ENCODE assay signal across 8 mouse cellular contexts in the genomic region with DNA sequence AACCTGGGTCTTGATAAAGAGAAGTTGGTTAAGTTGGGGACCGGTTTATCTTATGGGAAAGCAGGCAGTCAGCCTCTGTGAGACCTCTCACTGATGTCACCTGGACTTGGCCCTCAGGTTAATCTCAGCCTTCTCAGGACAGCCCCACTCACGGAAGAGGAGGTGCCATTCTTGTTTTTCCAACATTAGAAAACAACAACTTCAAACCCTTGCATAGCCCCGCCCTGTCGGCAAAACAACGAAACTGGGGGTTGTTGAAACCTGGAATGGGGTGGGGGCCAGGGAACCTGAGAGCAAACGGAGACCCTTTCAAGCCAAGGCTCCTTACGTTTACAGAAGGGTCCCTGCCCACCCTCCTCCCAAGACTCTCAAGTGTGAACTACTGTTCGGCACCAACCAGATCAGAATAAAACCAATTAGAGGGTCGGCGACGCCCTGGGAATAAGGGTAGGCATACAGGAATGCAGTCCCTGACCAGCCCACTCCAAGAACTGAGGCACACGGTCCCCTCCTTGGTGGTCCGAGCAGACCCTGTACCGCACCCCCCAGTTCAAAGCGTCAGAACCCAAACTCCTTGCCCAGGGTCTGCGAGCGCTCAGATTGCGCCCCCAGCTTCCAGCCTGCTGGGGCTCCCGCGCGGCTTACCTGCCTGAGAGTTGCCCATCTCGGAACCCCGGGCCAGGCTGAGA. TPM values are rescaled to one million over a fixed set of nuclear protein-coding genes. Genes with fewer than 3 reads are reported as not detected.
DNase-seq lines count a peak whose midpoint lies in the region; ATAC-seq and TF ChIP-seq lines count a peak whose summit lies in the region.

No protein-coding gene starts in this region.

- WGBS in liver, adult 2 months, result 4% methylated on average over 23 of the region's 23 CpGs
- 2% methylated on average over 23 of the region's 23 CpGs for WGBS in forebrain, embryonic 13.5 days
- WGBS in midbrain, postnatal 0 days, result 4% methylated on average over 23 of the region's 23 CpGs

- H3K27me3 ChIP-seq in liver, adult 2 months (ENCODE audit: control insufficient read depth, insufficient read depth, low read length), result no peaks in the 10 kb centered on the region
- H3K27me3 ChIP-seq in forebrain, embryonic 13.5 days, result peaks cover 54% of the 10 kb centered on the region
- peaks cover 24% of the 10 kb centered on the region for H3K27me3 ChIP-seq in midbrain, postnatal 0 days (ENCODE audit: insufficient read depth, low read length)

- H3K4me2 ChIP-seq in forebrain, embryonic 13.5 days, result peak overlapping the region; percentile 96
- H3K4me2 ChIP-seq in midbrain, postnatal 0 days (ENCODE audit: low read depth, low read length, poor library complexity, severe bottlenecking), result peak overlapping the region; percentile 99

- peak overlapping the region; percentile 97 for H3K27ac ChIP-seq in liver, adult 2 months (replicated peaks; ENCODE audit: insufficient read depth, low read depth, low read length)
- H3K27ac ChIP-seq in forebrain, embryonic 13.5 days, result no peak overlapping the region
- H3K27ac ChIP-seq in midbrain, postnatal 0 days (ENCODE audit: low read depth, low read length), result no peak overlapping the region

- TF ChIP-seq CTCF in liver, adult 2 months (IDR thresholded peaks at IDR 0.05; ENCODE audit: low read depth, low read length), result no peak
- no peak for TF ChIP-seq CTCF in midbrain, postnatal 0 days (IDR thresholded peaks at IDR 0.05)

- peaks cover 14% of the 10 kb centered on the region; the same call in 1 of the 2 replicates for H3K79me2 ChIP-seq in liver, adult 2 months (ENCODE audit: control insufficient read depth, insufficient read depth, low read length)

- H3K4me3 ChIP-seq in liver, adult 2 months (ENCODE audit: insufficient read depth, low read depth, low read length), result peak overlapping the region; percentile 90
- H3K4me3 ChIP-seq in forebrain, embryonic 13.5 days, result peak overlapping the region; percentile 67
- peak overlapping the region; percentile 53 for H3K4me3 ChIP-seq in midbrain, postnatal 0 days (ENCODE audit: low read depth, low read length)

- peak overlapping the region; percentile 87 for H3K9ac ChIP-seq in liver, adult 2 months (ENCODE audit: low read depth, low read length)
- H3K9ac ChIP-seq in forebrain, embryonic 13.5 days, result peak overlapping the region; percentile 66
- peak overlapping the region; percentile 45 for H3K9ac ChIP-seq in midbrain, postnatal 0 days (replicated peaks; ENCODE audit: low read length, poor library complexity, severe bottlenecking)

- TF ChIP-seq POLR2A in liver, adult 2 months (IDR thresholded peaks at IDR 0.05; ENCODE audit: extremely low read depth, insufficient read depth, low read length), result 0 out of 2 replicates have a peak, but pooled peaks have one; percentile 37

- H3K4me1 ChIP-seq in liver, adult 2 months (ENCODE audit: control insufficient read depth, insufficient read depth, low read length), result peaks cover 10% of the 10 kb centered on the region
- H3K4me1 ChIP-seq in forebrain, embryonic 13.5 days, result peaks cover 14% of the 10 kb centered on the region
- H3K4me1 ChIP-seq in midbrain, postnatal 0 days (ENCODE audit: insufficient read depth, low read length), result peaks cover 6% of the 10 kb centered on the region; the same call in 1 of the 2 replicates

- DNase-seq in liver, adult 2 months (ENCODE audit: extremely low read depth, low read depth, low spot score), result peak; percentile 94
- no peak for DNase-seq in liver
- peak; percentile 70 to 82 for DNase-seq in kidney, postnatal 25 days
- no peak for DNase-seq in midbrain, postnatal 0 days (ENCODE audit: low spot score)
- no peak for DNase-seq in adrenal gland, adult 2 months
- no peak for DNase-seq in ovary, postnatal 14 days (ENCODE audit: low spot score)

- H3K9me3 ChIP-seq in forebrain, embryonic 13.5 days (replicated peaks), result no peaks in the 10 kb centered on the region
- H3K9me3 ChIP-seq in midbrain, postnatal 0 days (ENCODE audit: low read length), result no peaks in the 10 kb centered on the region

- peaks cover 13% of the 10 kb centered on the region for H3K36me3 ChIP-seq in liver, adult 2 months (ENCODE audit: control insufficient read depth, insufficient read depth, low read length)
- H3K36me3 ChIP-seq in forebrain, embryonic 13.5 days (ENCODE audit: poor library complexity, severe bottlenecking), result no peaks in the 10 kb centered on the region
- no peaks in the 10 kb centered on the region for H3K36me3 ChIP-seq in midbrain, postnatal 0 days (ENCODE audit: insufficient read depth, low read length)

- ATAC-seq in forebrain, embryonic 13.5 days, result peak; percentile 39
- 0 out of 2 replicates have a peak, but pooled peaks have one; percentile 10 for ATAC-seq in midbrain, postnatal 0 days (ENCODE audit: low FRiP score)
- no peak for ATAC-seq in erythroid progenitor cell, adult 5-6 weeks (replicated peaks; ENCODE audit: low FRiP score, poor library complexity, severe bottlenecking)

RNA-seq across cellular contexts. Expression of a gene that starts 0.5 kb away (rescaled TPM):
- 92.9 and 115 TPM in 2 replicates for total RNA-seq in liver, adult 2 months (2014; rRNA removed)
- 37.4 and 37.9 TPM in 2 replicates for polyA plus RNA-seq in liver, adult 2 months (2012; rRNA removed)
- 0.12 and 0.28 TPM in 2 replicates for polyA plus RNA-seq in forebrain, embryonic 13.5 days (2015; fragmentation: Nextera tagmentation; extraction: Ambion mirVana)
- total RNA-seq in midbrain, postnatal 0 days (2014; rRNA removed), result 1.1 and 1.2 TPM in 2 replicates
- 0.21 and 0.33 TPM in 2 replicates for polyA plus RNA-seq in midbrain, postnatal 0 days (2015; fragmentation: Nextera tagmentation; extraction: Ambion mirVana)
- 1 to 10 TPM; 2.3 to 3.8 TPM for total RNA-seq in adrenal gland, adult 2 months (2021)
- polyA plus RNA-seq in adrenal gland, adult 2 months (2012; rRNA removed), result 1.1 and 1.3 TPM in 2 replicates
- 0.84 and 1.1 TPM in 2 replicates for total RNA-seq in erythroid progenitor cell, adult 5-6 weeks (2015; ENCODE audit: low replicate concordance)
- 0.39 and 0.53 TPM in 2 replicates for total RNA-seq in erythroid progenitor cell, adult 5-6 weeks (2017; ENCODE audit: low replicate concordance)

RNA-seq across cellular contexts. Expression of a gene that starts 23.1 kb away (rescaled TPM):
- 24.7 and 30.0 TPM in 2 replicates for total RNA-seq in liver, adult 2 months (2014; rRNA removed)
- polyA plus RNA-seq in liver, adult 2 months (2012; rRNA removed), result 17.6 and 17.8 TPM in 2 replicates
- polyA plus RNA-seq in forebrain, embryonic 13.5 days (2015; fragmentation: Nextera tagmentation; extraction: Ambion mirVana), result 173 and 186 TPM in 2 replicates
- total RNA-seq in midbrain, postnatal 0 days (2014; rRNA removed), result 78.0 and 82.4 TPM in 2 replicates
- 107 and 110 TPM in 2 replicates for polyA plus RNA-seq in midbrain, postnatal 0 days (2015; fragmentation: Nextera tagmentation; extraction: Ambion mirVana)
- total RNA-seq in adrenal gland, adult 2 months (2021), result 10 to 100 TPM; 79.7 to 88.2 TPM
- polyA plus RNA-seq in adrenal gland, adult 2 months (2012; rRNA removed), result 6.4 and 8.6 TPM in 2 replicates
- 122 and 141 TPM in 2 replicates for total RNA-seq in erythroid progenitor cell, adult 5-6 weeks (2015; ENCODE audit: low replicate concordance)
- 87.7 and 97.9 TPM in 2 replicates for total RNA-seq in erythroid progenitor cell, adult 5-6 weeks (2017; ENCODE audit: low replicate concordance)

RNA-seq across cellular contexts. Expression of a gene that starts 37.6 kb away (rescaled TPM):
- total RNA-seq in liver, adult 2 months (2014; rRNA removed), result 234 and 279 TPM in 2 replicates
- polyA plus RNA-seq in liver, adult 2 months (2012; rRNA removed), result 425 and 439 TPM in 2 replicates
- 531 and 638 TPM in 2 replicates for polyA plus RNA-seq in forebrain, embryonic 13.5 days (2015; fragmentation: Nextera tagmentation; extraction: Ambion mirVana)
- total RNA-seq in midbrain, postnatal 0 days (2014; rRNA removed), result 1,580 and 1,646 TPM in 2 replicates
- polyA plus RNA-seq in midbrain, postnatal 0 days (2015; fragmentation: Nextera tagmentation; extraction: Ambion mirVana), result 382 and 398 TPM in 2 replicates
- total RNA-seq in adrenal gland, adult 2 months (2021), result 100 to 1,000 TPM; 715 to 972 TPM
- 581 and 897 TPM in 2 replicates for polyA plus RNA-seq in adrenal gland, adult 2 months (2012; rRNA removed)
- total RNA-seq in erythroid progenitor cell, adult 5-6 weeks (2015; ENCODE audit: low replicate concordance), result 581 and 593 TPM in 2 replicates
- 151 and 338 TPM in 2 replicates for total RNA-seq in erythroid progenitor cell, adult 5-6 weeks (2017; ENCODE audit: low replicate concordance)

RNA-seq across cellular contexts. Expression of a gene that starts 39.8 kb away (rescaled TPM):
- 921 and 1,015 TPM in 2 replicates for total RNA-seq in liver, adult 2 months (2014; rRNA removed)
- 794 TPM in 2 replicates for polyA plus RNA-seq in liver, adult 2 months (2012; rRNA removed)
- 2,951 and 3,131 TPM in 2 replicates for polyA plus RNA-seq in forebrain, embryonic 13.5 days (2015; fragmentation: Nextera tagmentation; extraction: Ambion mirVana)
- 772 and 807 TPM in 2 replicates for total RNA-seq in midbrain, postnatal 0 days (2014; rRNA removed)
- 2,464 and 2,473 TPM in 2 replicates for polyA plus RNA-seq in midbrain, postnatal 0 days (2015; fragmentation: Nextera tagmentation; extraction: Ambion mirVana)
- 1,000 to 10,000 TPM; 3,028 to 3,144 TPM for total RNA-seq in adrenal gland, adult 2 months (2021)
- 1,154 and 1,178 TPM in 2 replicates for polyA plus RNA-seq in adrenal gland, adult 2 months (2012; rRNA removed)
- 1,611 and 1,688 TPM in 2 replicates for total RNA-seq in erythroid progenitor cell, adult 5-6 weeks (2015; ENCODE audit: low replicate concordance)
- total RNA-seq in erythroid progenitor cell, adult 5-6 weeks (2017; ENCODE audit: low replicate concordance), result 704 and 1,169 TPM in 2 replicates

RNA-seq across cellular contexts. Expression of a gene that starts 41.3 kb away (rescaled TPM):
- total RNA-seq in liver, adult 2 months (2014; rRNA removed), result 3.2 and 4.4 TPM in 2 replicates
- 6.8 and 8.1 TPM in 2 replicates for polyA plus RNA-seq in liver, adult 2 months (2012; rRNA removed)
- polyA plus RNA-seq in forebrain, embryonic 13.5 days (2015; fragmentation: Nextera tagmentation; extraction: Ambion mirVana), result 18.3 and 19.4 TPM in 2 replicates
- 20.6 and 30.3 TPM in 2 replicates for total RNA-seq in midbrain, postnatal 0 days (2014; rRNA removed)
- polyA plus RNA-seq in midbrain, postnatal 0 days (2015; fragmentation: Nextera tagmentation; extraction: Ambion mirVana), result 12.0 and 12.5 TPM in 2 replicates
- 10 to 100 TPM; 11.7 to 12.3 TPM for total RNA-seq in adrenal gland, adult 2 months (2021)
- 16.0 and 16.3 TPM in 2 replicates for polyA plus RNA-seq in adrenal gland, adult 2 months (2012; rRNA removed)
- 0.72 and 2.9 TPM in 2 replicates for total RNA-seq in erythroid progenitor cell, adult 5-6 weeks (2015; ENCODE audit: low replicate concordance)
- total RNA-seq in erythroid progenitor cell, adult 5-6 weeks (2017; ENCODE audit: low replicate concordance), result 5.9 and 6.4 TPM in 2 replicates

Comparison
In these comparisons a context has a peak if more than half of its experiments do, and no peak if none do; other contexts are left out.
1. DNase-seq: peak in liver, adult 2 months (single experiment) and kidney, postnatal 25 days (2 of 2); none in liver (single experiment), midbrain, postnatal 0 days (single experiment), adrenal gland, adult 2 months (single experiment) and ovary, postnatal 14 days (single experiment).
2. RNA of a gene that starts 0.5 kb away (total RNA-seq): 92.9 to 115 TPM in liver, adult 2 months; 2.3 to 3.8 TPM in adrenal gland, adult 2 months, 1.1 to 1.2 TPM in midbrain, postnatal 0 days and 0.39 to 1.1 TPM in erythroid progenitor cell, adult 5-6 weeks; every median in the first group is over 10 times any median in the second.
3. Peak in every context shown above with its lines, with median percentiles within 50 percentile points of each other: H3K4me3 ChIP-seq and H3K9ac ChIP-seq.